Mouse (Mus musculus): ENCODE data around the gene Klhl13.

GRCm38 (mm10) chrX:23295952-23296598 lies 68.8 kb downstream of the Klhl13 start:
- TF ChIP-seq POLR2A (IDR thresholded peaks at IDR 0.05; ENCODE audit: insufficient read depth, low read length) (no peak), CTCF (IDR thresholded peaks at IDR 0.05; ENCODE audit: low read depth, low read length) (peak; percentile 4)
